Mouse (Mus musculus) G1E (cell line): Measurements from ENCODE around the gene Wwox. TPM values are rescaled to one million over a fixed set of nuclear protein-coding genes. Genes with fewer than 3 reads are reported as not detected.

ENCODE experiments used
- ATAC-seq: 2 replicates; pipeline ENCODE4 v1.8.0; 2016; ENCODE audit warnings: mild to moderate bottlenecking; ENCODE audit not compliant: insufficient number of reproducible peaks, poor library complexity, low FRiP score, severe bottlenecking; ENCODE audit errors: extremely low read depth
- DNase-seq: peaks from one replicate; pipeline ENCODE4 v3.0.0; 2012; ENCODE audit warnings: low spot score
- H3K27me3 ChIP-seq: 2 replicates; pipeline ENCODE4 v1.6.1; 2012; ENCODE audit warnings: mild to moderate bottlenecking, low read length, inconsistent platforms; ENCODE audit not compliant: insufficient read depth
- H3K36me3 ChIP-seq: replicated peaks from 2 replicates; pipeline ENCODE3; 2012; ENCODE audit warnings: mild to moderate bottlenecking, inconsistent platforms
- H3K4me1 ChIP-seq: 2 replicates; pipeline ENCODE4 v1.6.1; 2012; ENCODE audit warnings: low read depth, low read length, inconsistent platforms, mixed read lengths; ENCODE audit not compliant: insufficient read depth
- H3K4me3 ChIP-seq: 2 replicates; pipeline ENCODE4 v1.5.1; 2012; ENCODE audit warnings: low read depth, mild to moderate bottlenecking, inconsistent platforms, low read length, moderate library complexity, mixed read lengths
- H3K9me3 ChIP-seq: replicated peaks from 2 replicates; pipeline ENCODE4 v1.6.1; 2012; ENCODE audit warnings: inconsistent platforms
- CTCF ChIP-seq: IDR thresholded peaks from 2 replicates; pipeline ENCODE4 v1.5.1; 2012; ENCODE audit warnings: low read depth, low read length, inconsistent platforms, mixed read lengths
- GATA1 ChIP-seq: IDR thresholded peaks from 2 replicates; pipeline ENCODE4 v1.6.1; 2012; ENCODE audit warnings: borderline replicate concordance, low read length, inconsistent platforms, mixed read lengths
- GATA2 ChIP-seq: IDR thresholded peaks from 2 replicates; pipeline ENCODE4 v1.6.1; 2012; ENCODE audit warnings: low read depth, low read length, inconsistent platforms, borderline replicate concordance
- POLR2AphosphoS5 ChIP-seq: IDR thresholded peaks from 2 replicates; pipeline ENCODE4 v1.6.1; 2012; ENCODE audit warnings: low read depth, low read length, inconsistent platforms; ENCODE audit not compliant: insufficient replicate concordance
- TAL1 ChIP-seq: conservative IDR thresholded peaks from 2 replicates; pipeline ENCODE4 v1.6.1; 2012; ENCODE audit warnings: low read depth, low read length, inconsistent platforms, mixed read lengths
- polyA plus RNA-seq: library from polyadenylated mRNA; stranded (reverse); fragments of >175 nt; gene quantifications from 2 replicates; pipeline ENCODE4 v1.2.3, GENCODE M21; 2012
- total RNA-seq, 2 experiments: library from RNA; stranded (forward) in 1 of 2; stranded (reverse) in 1 of 2; fragments of 200-1000 nt in 1 of 2; fragments of >200 nt in 1 of 2; fragmentation: Nextera tagmentation in 1 of 2; gene quantifications; 2 replicates each; pipeline ENCODE4 v1.2.3; 2014 to 2017

Wwox gene
- total and polyA plus RNA-seq, 3 experiments, result 5.8 to 33.9 (median 7.2) TPM

- DNase-seq (no peak), ATAC-seq (no peak)
- TF ChIP-seq GATA1 (no peak), GATA2 (no peak), TAL1 (no peak), CTCF (no peak), POLR2AphosphoS5 (no peak)
- Histone ChIP-seq H3K36me3 (peaks cover 73% of the 10 kb centered on the region), H3K9me3 (no peaks in the 10 kb centered on the region), H3K4me3 (no peak overlapping the region), H3K4me1 (no peaks in the 10 kb centered on the region), H3K27me3 (no peaks in the 10 kb centered on the region)
Observed at GRCm38 (mm10) chr8:114460600-114460999, 21.1 kb downstream of the Wwox start.

GRCm38 (mm10) chr8:114462591-114462990 is 23.1 kb downstream of the Wwox start:
- TF ChIP-seq CTCF (no peak), GATA1 (no peak), TAL1 (no peak), POLR2AphosphoS5 (no peak), GATA2 (no peak)
- peaks cover 67% of the 10 kb centered on the region for H3K36me3 ChIP-seq
- no peaks in the 10 kb centered on the region for H3K27me3 ChIP-seq
- no peak for DNase-seq
- no peaks in the 10 kb centered on the region for H3K9me3 ChIP-seq
- ATAC-seq, result no peak
- no peaks in the 10 kb centered on the region for H3K4me1 ChIP-seq
- no peak overlapping the region for H3K4me3 ChIP-seq

- H3K9me3 ChIP-seq, result no peaks in the 10 kb centered on the region
- H3K27me3 ChIP-seq, result no peaks in the 10 kb centered on the region
- DNase-seq (no peak), ATAC-seq (no peak)
- H3K4me1 ChIP-seq, result no peaks in the 10 kb centered on the region
- H3K4me3 ChIP-seq, result no peak overlapping the region
- no peak for TF ChIP-seq TAL1
- TF ChIP-seq GATA2, result no peak
- TF ChIP-seq POLR2AphosphoS5, result no peak
- no peak for TF ChIP-seq GATA1
- TF ChIP-seq CTCF, result no peak
- peaks cover 67% of the 10 kb centered on the region for H3K36me3 ChIP-seq
Observed at GRCm38 (mm10) chr8:114463305-114463704, 23.9 kb downstream of the Wwox start.

- H3K4me1 ChIP-seq, result no peaks in the 10 kb centered on the region
- ATAC-seq (no peak), DNase-seq (no peak)
- no peaks in the 10 kb centered on the region for H3K9me3 ChIP-seq
- H3K36me3 ChIP-seq, result peaks cover 60% of the 10 kb centered on the region
- H3K27me3 ChIP-seq, result no peaks in the 10 kb centered on the region
- no peak for TF ChIP-seq CTCF
- no peak for TF ChIP-seq GATA2
- no peak for TF ChIP-seq POLR2AphosphoS5
- no peak for TF ChIP-seq GATA1
- no peak for TF ChIP-seq TAL1
- H3K4me3 ChIP-seq, result no peak overlapping the region
Observed at GRCm38 (mm10) chr8:114468526-114469207, 29.2 kb downstream of the Wwox start.

GRCm38 (mm10) chr8:114469208-114469590 is 29.7 kb downstream of the Wwox start:
- no peak for ATAC-seq
- no peak for TF ChIP-seq CTCF
- TF ChIP-seq GATA2, result no peak
- no peak for TF ChIP-seq POLR2AphosphoS5
- no peak for TF ChIP-seq TAL1
- no peak for TF ChIP-seq GATA1
- Histone ChIP-seq H3K9me3 (no peaks in the 10 kb centered on the region), H3K36me3 (peaks cover 64% of the 10 kb centered on the region), H3K4me1 (no peaks in the 10 kb centered on the region), H3K27me3 (no peaks in the 10 kb centered on the region), H3K4me3 (no peak overlapping the region)
- no peak for DNase-seq

GRCm38 (mm10) chr8:114473546-114473945 is 34.1 kb downstream of the Wwox start:
- no peak for TF ChIP-seq GATA2
- no peak for TF ChIP-seq GATA1
- no peak for TF ChIP-seq POLR2AphosphoS5
- TF ChIP-seq TAL1, result no peak
- no peak for TF ChIP-seq CTCF
- Histone ChIP-seq H3K36me3 (peaks cover 70% of the 10 kb centered on the region), H3K27me3 (no peaks in the 10 kb centered on the region), H3K4me1 (no peaks in the 10 kb centered on the region), H3K9me3 (no peaks in the 10 kb centered on the region), H3K4me3 (no peak overlapping the region)
- ATAC-seq (no peak), DNase-seq (no peak)
